Mouse (Mus musculus) forebrain, embryonic 14.5 days (tissue): ENCODE measurements around the gene Elmod2. TPM values are rescaled to one million over a fixed set of nuclear protein-coding genes. Genes with fewer than 3 reads are reported as not detected.

Experiments
- ATAC-seq: fragments of 200-750 bp; cut with Nextera tagmentation; 2 replicates; pipeline ENCODE4 v1.8.0; 2017; ENCODE audit warnings: mild to moderate bottlenecking, moderate library complexity
- DNase-seq: peaks from one replicate; pipeline ENCODE4 v3.0.0-alpha.2; 2015; ENCODE audit warnings: low spot score
- H3K27ac ChIP-seq: fragments of 300-500 bp; sonication (generic); 2 replicates; pipeline ENCODE4 v1.5.1; 2014; ENCODE audit warnings: low read depth, mild to moderate bottlenecking, control low read depth, low read length, moderate library complexity
- H3K27me3 ChIP-seq: fragments of 300-500 bp; sonication (generic); replicated peaks from 2 replicates; pipeline ENCODE4 v1.6.1; 2014; ENCODE audit warnings: low read length, control low read depth, mixed read lengths; ENCODE audit not compliant: control insufficient read depth, insufficient read depth
- H3K36me3 ChIP-seq: fragments of 300-500 bp; sonication (generic); 2 replicates; pipeline ENCODE4 v1.6.1; 2014; ENCODE audit warnings: low read length, control low read depth; ENCODE audit not compliant: control insufficient read depth, insufficient read depth
- H3K4me1 ChIP-seq: fragments of 300-500 bp; sonication (generic); 2 replicates; pipeline ENCODE4 v1.6.1; 2014; ENCODE audit warnings: antibody characterized with exemption, low read length, control low read depth; ENCODE audit not compliant: control insufficient read depth, insufficient read depth
- H3K4me2 ChIP-seq: fragments of 300-500 bp; sonication (generic); 2 replicates; pipeline ENCODE4 v1.6.1; 2014; ENCODE audit warnings: mild to moderate bottlenecking, control low read depth, low read length
- H3K4me3 ChIP-seq: fragments of 300-500 bp; sonication (generic); 2 replicates; pipeline ENCODE4 v1.5.1; 2014; ENCODE audit warnings: low read depth, low read length, control low read depth
- H3K9ac ChIP-seq: fragments of 300-500 bp; sonication (generic); 2 replicates; pipeline ENCODE4 v1.6.1; 2014; ENCODE audit warnings: mild to moderate bottlenecking, low read length, control low read depth, moderate library complexity
- H3K9me3 ChIP-seq: fragments of 300-500 bp; sonication (generic); replicated peaks from 2 replicates; pipeline ENCODE4 v1.6.1; 2016; ENCODE audit warnings: low read length, control low read depth, mixed read lengths; ENCODE audit not compliant: control insufficient read depth
- WGBS: fragments of 180-500 bp; shearing (Covaris S2); extraction: QIAGEN DNeasy Blood & Tissue Kit; methylation state at CpG from one replicate; pipeline ENCODE4 v1.1.7; 2014; 5-methylcytosine and 5-hydroxymethylcytosine counted together
- polyA plus RNA-seq: library from polyadenylated mRNA; unstranded; fragments of >200 nt; fragmentation: Nextera tagmentation; extraction: Ambion mirVana; gene quantifications from 2 replicates; pipeline ENCODE4 v1.2.1, GENCODE M21; 2014

The Elmod2 gene
- polyA plus RNA-seq, 1 experiment from 2014 or later: 24.9 TPM

GRCm38 (mm10) chr8:83304946-83305345, 27.3 kb downstream of the Elmod2 start:
- Histone ChIP-seq H3K4me3 (no peak overlapping the region), H3K36me3 (no peaks in the 10 kb centered on the region), H3K9ac (no peak overlapping the region), H3K4me2 (no peak overlapping the region), H3K4me1 (no peaks in the 10 kb centered on the region), H3K27ac (no peak overlapping the region), H3K9me3 (no peaks in the 10 kb centered on the region), H3K27me3 (no peaks in the 10 kb centered on the region)
- WGBS: 95% methylated on average over 1 of the region's 1 CpGs
- ATAC-seq (no peak), DNase-seq (no peak)

GRCm38 (mm10) chr8:83300135-83300534, 32.2 kb downstream of the Elmod2 start:
- H3K9me3 ChIP-seq: no peaks in the 10 kb centered on the region
- no peak overlapping the region for H3K4me3 ChIP-seq
- no peaks in the 10 kb centered on the region for H3K27me3 ChIP-seq
- no peak overlapping the region for H3K9ac ChIP-seq
- H3K4me1 ChIP-seq: no peaks in the 10 kb centered on the region
- WGBS: 65% methylated on average over 1 of the region's 1 CpGs
- H3K4me2 ChIP-seq: no peak overlapping the region
- DNase-seq: no peak
- H3K27ac ChIP-seq: no peak overlapping the region
- no peak for ATAC-seq
- no peaks in the 10 kb centered on the region for H3K36me3 ChIP-seq

- no peak for DNase-seq
- WGBS: 86% methylated on average over 4 of the region's 4 CpGs
- no peak overlapping the region for H3K4me3 ChIP-seq
- H3K27me3 ChIP-seq: no peaks in the 10 kb centered on the region
- no peak overlapping the region for H3K9ac ChIP-seq
- H3K4me1 ChIP-seq: no peaks in the 10 kb centered on the region
- H3K4me2 ChIP-seq: no peak overlapping the region
- no peak overlapping the region for H3K27ac ChIP-seq
- H3K9me3 ChIP-seq: no peaks in the 10 kb centered on the region
- ATAC-seq: no peak
- H3K36me3 ChIP-seq: no peaks in the 10 kb centered on the region
Observed at GRCm38 (mm10) chr8:83297375-83297774, 34.9 kb downstream of the Elmod2 start.

- DNase-seq (no peak), ATAC-seq (no peak)
- Histone ChIP-seq H3K9me3 (no peaks in the 10 kb centered on the region), H3K4me1 (no peaks in the 10 kb centered on the region; the same call in 1 of the 2 replicates), H3K4me2 (peak within 1 kb of the TSS; percentile 40), H3K36me3 (no peaks in the 10 kb centered on the region), H3K27ac (no peak within 1 kb of the TSS), H3K27me3 (peaks cover 8% of the 10 kb centered on the region), H3K9ac (no peak within 1 kb of the TSS), H3K4me3 (0 out of 2 replicates have a peak within 1 kb of the TSS, but pooled peaks have one; percentile 5)
- 4% methylated on average over 20 of the region's 20 CpGs for WGBS
Observed at GRCm38 (mm10) chr8:83290176-83290575, 42.1 kb downstream of the Elmod2 start, which contains the start of gene Ucp1. Gene Ucp1, plus strand, starts transcription at chr8:83290352.

- peaks cover 7% of the 10 kb centered on the region for H3K27me3 ChIP-seq
- no peak for DNase-seq
- H3K4me1 ChIP-seq: no peaks in the 10 kb centered on the region; the same call in 1 of the 2 replicates
- no peak for ATAC-seq
- H3K36me3 ChIP-seq: no peaks in the 10 kb centered on the region
- no peak overlapping the region for H3K9ac ChIP-seq
- H3K4me2 ChIP-seq: no peak overlapping the region
- H3K4me3 ChIP-seq: no peak overlapping the region
- no peak overlapping the region for H3K27ac ChIP-seq
- WGBS: 80% methylated on average over 8 of the region's 8 CpGs
- H3K9me3 ChIP-seq: no peaks in the 10 kb centered on the region
Observed at GRCm38 (mm10) chr8:83285391-83285790, 46.9 kb downstream of the Elmod2 start.

- Histone ChIP-seq H3K4me2 (no peak overlapping the region), H3K9ac (no peak overlapping the region), H3K9me3 (no peaks in the 10 kb centered on the region), H3K27me3 (no peaks in the 10 kb centered on the region), H3K36me3 (0 out of 2 replicates have a peak, but pooled peaks cover 3% of the 10 kb centered on the region), H3K4me1 (no peaks in the 10 kb centered on the region), H3K4me3 (no peak overlapping the region), H3K27ac (no peak overlapping the region)
- DNase-seq: no peak
- WGBS: 88% methylated on average over 6 of the region's 6 CpGs
- no peak for ATAC-seq
Observed at GRCm38 (mm10) chr8:83278431-83278830, 53.9 kb downstream of the Elmod2 start.

- no peak overlapping the region for H3K27ac ChIP-seq
- ATAC-seq: no peak
- H3K9ac ChIP-seq: no peak overlapping the region
- no peaks in the 10 kb centered on the region for H3K4me1 ChIP-seq
- no peak overlapping the region for H3K4me2 ChIP-seq
- H3K27me3 ChIP-seq: no peaks in the 10 kb centered on the region
- no peaks in the 10 kb centered on the region for H3K9me3 ChIP-seq
- H3K36me3 ChIP-seq: peaks cover 18% of the 10 kb centered on the region
- no peak for DNase-seq
- no peak overlapping the region for H3K4me3 ChIP-seq
- 73% methylated on average over 11 of the region's 11 CpGs for WGBS
Observed at GRCm38 (mm10) chr8:83274470-83274869, 57.8 kb downstream of the Elmod2 start.

- Histone ChIP-seq H3K4me2 (no peak overlapping the region), H3K4me1 (no peaks in the 10 kb centered on the region), H3K4me3 (no peak overlapping the region), H3K36me3 (peaks cover 35% of the 10 kb centered on the region), H3K9me3 (no peaks in the 10 kb centered on the region), H3K9ac (no peak overlapping the region), H3K27me3 (no peaks in the 10 kb centered on the region), H3K27ac (no peak overlapping the region)
- ATAC-seq (no peak), DNase-seq (no peak)
- 87% methylated on average over 10 of the region's 10 CpGs for WGBS
Observed at GRCm38 (mm10) chr8:83272464-83272863, 59.8 kb downstream of the Elmod2 start.

- Histone ChIP-seq H3K4me2 (no peak overlapping the region), H3K9me3 (no peaks in the 10 kb centered on the region), H3K27me3 (no peaks in the 10 kb centered on the region), H3K36me3 (peaks cover 46% of the 10 kb centered on the region), H3K9ac (no peak overlapping the region), H3K4me3 (no peak overlapping the region), H3K27ac (no peak overlapping the region), H3K4me1 (no peaks in the 10 kb centered on the region)
- no peak for DNase-seq
- no peak for ATAC-seq
- WGBS: 98% methylated on average over 14 of the region's 14 CpGs
Observed at GRCm38 (mm10) chr8:83271172-83271571, 61.1 kb downstream of the Elmod2 start.
